Comparison of ENCODE assay signal across 9 mouse cellular contexts in genomic region chr11:86920111-86921080, GRCm38 (mm10).
DNase-seq lines count a peak whose midpoint lies in the region; ATAC-seq and TF ChIP-seq lines count a peak whose summit lies in the region.
"Had no signal": no experiment of that assay in that cellular context is flagged by ENCODE, and none has a peak within 500 bp of the region (broad histone marks: within the 10 kb centered on the region; RNA-seq: fewer than 3 reads in every experiment).

No protein-coding gene starts in this region.

- no peak overlapping the region for H3K9ac ChIP-seq in kidney, postnatal 0 days (ENCODE audit: low read depth, low read length)
- H3K9ac ChIP-seq: limb, embryonic 12.5 days had no signal

- H3K27me3 ChIP-seq in heart, embryonic 10.5 days (ENCODE audit: insufficient read depth, poor library complexity, severe bottlenecking) = no peaks in the 10 kb centered on the region
- H3K27me3 ChIP-seq in kidney, postnatal 0 days (ENCODE audit: insufficient read depth, low read length) = no peaks in the 10 kb centered on the region
- H3K27me3 ChIP-seq: limb, embryonic 12.5 days had no signal

- whole genome bisulfite sequencing in heart, embryonic 10.5 days = 38% methylated on average over 20 of the region's 20 CpGs
- WGBS in kidney, postnatal 0 days = 63% methylated on average over 20 of the region's 20 CpGs
- WGBS in macrophage (ENCODE audit: missing documents) = 50% methylated on average over 20 of the region's 20 CpGs

- H3K79me2 ChIP-seq in macrophage (ENCODE audit: inconsistent target) = no peaks in the 10 kb centered on the region

- H3K4me2 ChIP-seq in kidney, postnatal 0 days (ENCODE audit: low read length) = no peak overlapping the region
- H3K4me2 ChIP-seq: limb, embryonic 12.5 days had no signal

- no peaks in the 10 kb centered on the region for H3K9me3 ChIP-seq in heart, embryonic 10.5 days
- no peaks in the 10 kb centered on the region for H3K9me3 ChIP-seq in kidney, postnatal 0 days (replicated peaks; ENCODE audit: low read length)
- H3K9me3 ChIP-seq: limb, embryonic 12.5 days had no signal

- TF ChIP-seq CTCF in kidney, postnatal 0 days (IDR thresholded peaks at IDR 0.05; ENCODE audit: low read depth) = no peak

- no peak for ATAC-seq in kidney, postnatal 0 days (replicated peaks; ENCODE audit: low FRiP score, low read depth)

- H3K4me1 ChIP-seq in heart, embryonic 10.5 days = peaks cover 71% of the 10 kb centered on the region
- H3K4me1 ChIP-seq in kidney, postnatal 0 days (replicated peaks; ENCODE audit: insufficient read depth, low read length) = no peaks in the 10 kb centered on the region

- H3K4me3 ChIP-seq in heart, embryonic 10.5 days = peak overlapping the region; percentile 19; the same call in 1 of the 2 replicates
- H3K4me3 ChIP-seq in kidney, postnatal 0 days (replicated peaks; ENCODE audit: low read depth, low read length) = no peak overlapping the region
- H3K4me3 ChIP-seq in macrophage (ENCODE audit: inconsistent target) = no peak overlapping the region
- H3K4me3 ChIP-seq: limb, embryonic 12.5 days had no signal

- peak overlapping the region; percentile 88 for H3K27ac ChIP-seq in heart, embryonic 10.5 days
- peak overlapping the region; percentile 25; the same call in 1 of the 2 replicates for H3K27ac ChIP-seq in kidney, postnatal 0 days
- H3K27ac ChIP-seq in macrophage = peak overlapping the region; percentile 77

- peak; percentile 31 to 55 for DNase-seq in right cerebral cortex, adult 2 months (ENCODE audit: low spot score in 2 of 2)
- no peak for DNase-seq in right cerebral cortex, postnatal 4 days
- DNase-seq in cerebellum, postnatal 14 days = peak; percentile 64 to 74
- DNase-seq in heart, embryonic 10.5 days (ENCODE audit: low spot score) = peak; percentile 86
- peak; percentile 22 for DNase-seq in kidney, postnatal 0 days (ENCODE audit: low spot score)
- DNase-seq in ovary, postnatal 10 days (ENCODE audit: low spot score) = no peak
- DNase-seq in layer of hippocampus, postnatal 25 days (ENCODE audit: extremely low spot score in 1 of 2, low spot score in 1 of 2) = no peak

- H3K36me3 ChIP-seq in heart, embryonic 10.5 days = no peaks in the 10 kb centered on the region
- no peaks in the 10 kb centered on the region for H3K36me3 ChIP-seq in kidney, postnatal 0 days (ENCODE audit: insufficient read depth, low read length)
- no peaks in the 10 kb centered on the region for H3K36me3 ChIP-seq in macrophage (ENCODE audit: inconsistent target)
- H3K36me3 ChIP-seq: limb, embryonic 12.5 days had no signal

Comparison
In these comparisons a context has a peak if more than half of its experiments do, and no peak if none do; other contexts are left out.
1. DNase-seq: peak in right cerebral cortex, adult 2 months (2 of 2), cerebellum, postnatal 14 days (2 of 2), heart, embryonic 10.5 days (single experiment) and kidney, postnatal 0 days (single experiment); none in right cerebral cortex, postnatal 4 days (single experiment), ovary, postnatal 10 days (single experiment) and layer of hippocampus, postnatal 25 days (0 of 2).
2. H3K27ac ChIP-seq: peak in every context shown above with its lines; median percentile 88 in heart, embryonic 10.5 days; 77 in macrophage; 25 in kidney, postnatal 0 days.